Mouse (Mus musculus) bone marrow, adult 2 months (tissue): ENCODE measurements around the gene Arhgap23.

Source experiments
- CTCF ChIP-seq: fragments of 200-500 bp; IDR thresholded peaks from 2 replicates; pipeline ENCODE4 v1.5.1; 2011; ENCODE audit warnings: low read length, control low read depth; ENCODE audit not compliant: control insufficient read depth, insufficient read depth
- POLR2A ChIP-seq: fragments of 200-500 bp; IDR thresholded peaks from 2 replicates; pipeline ENCODE4 v1.6.1; 2011; ENCODE audit warnings: low read depth, mild to moderate bottlenecking, control low read depth, low read length, borderline replicate concordance; ENCODE audit not compliant: control insufficient read depth

- TF ChIP-seq CTCF: no peak
- no peak for TF ChIP-seq POLR2A
These were observed 128.6 kb downstream of the Arhgap23 start for GRCm38 (mm10) chr11:97543883-97544282.
